Comparison of ENCODE assay signal across 8 mouse cellular contexts in genomic region chr6:146633097-146633496, GRCm38 (mm10). TPM values are rescaled to one million over a fixed set of nuclear protein-coding genes. Genes with fewer than 3 reads are reported as not detected.
DNase-seq lines count a peak whose midpoint lies in the region; ATAC-seq and TF ChIP-seq lines count a peak whose summit lies in the region.

No protein-coding gene starts in this region.

- H3K36me3 ChIP-seq in G1E (replicated peaks), result peaks cover 25% of the 10 kb centered on the region
- no peaks in the 10 kb centered on the region for H3K36me3 ChIP-seq in forebrain, embryonic 11.5 days (ENCODE audit: control insufficient read depth, insufficient read depth, low read length)
- H3K36me3 ChIP-seq in limb, embryonic 12.5 days, result no peaks in the 10 kb centered on the region

- peak overlapping the region; percentile 86; the same call in 1 of the 2 replicates for H3K4me3 ChIP-seq in G1E (ENCODE audit: low read depth, low read length)
- H3K4me3 ChIP-seq in forebrain, embryonic 11.5 days (ENCODE audit: low read depth, low read length), result no peak overlapping the region
- H3K4me3 ChIP-seq in limb, embryonic 12.5 days (replicated peaks), result peak overlapping the region; percentile 69

- ATAC-seq in G1E (ENCODE audit: extremely low read depth, insufficient number of reproducible peaks, low FRiP score, poor library complexity, severe bottlenecking), result no peak
- 0 out of 2 replicates have a peak, but pooled peaks have one; percentile 12 for ATAC-seq in forebrain, embryonic 11.5 days (replicated peaks; ENCODE audit: low FRiP score)
- no peak for ATAC-seq in limb, embryonic 12.5 days (ENCODE audit: insufficient number of reproducible peaks, insufficient read depth, low FRiP score, low TSS enrichment, low read depth)

- H3K4me2 ChIP-seq in forebrain, embryonic 11.5 days (ENCODE audit: low read depth, low read length, severe bottlenecking), result peak overlapping the region; percentile 58; the same call in 1 of the 2 replicates
- peak overlapping the region; percentile 65 for H3K4me2 ChIP-seq in limb, embryonic 12.5 days

- no peak for TF ChIP-seq CTCF in G1E (IDR thresholded peaks at IDR 0.05; ENCODE audit: low read depth, low read length)

- DNase-seq in cerebellum, adult 11-12 months, result peak; percentile 25
- DNase-seq in cerebellum, adult 9-10 months, result no peak
- DNase-seq in G1E (ENCODE audit: low spot score), result no peak
- no peak for DNase-seq in forebrain, embryonic 11.5 days (ENCODE audit: low spot score)
- peak; percentile 19 for DNase-seq in retina, postnatal 1 day
- DNase-seq in left cerebral cortex, adult 11 months (ENCODE audit: low spot score), result no peak
- no peak for DNase-seq in T-cell, adult 2 months (ENCODE audit: low spot score)

- no peak overlapping the region for H3K27ac ChIP-seq in forebrain, embryonic 11.5 days (ENCODE audit: low read depth, low read length)
- H3K27ac ChIP-seq in limb, embryonic 12.5 days, result peak overlapping the region; percentile 90; the same call in 1 of the 2 replicates

- WGBS in forebrain, embryonic 11.5 days, result 33% methylated on average over 8 of the region's 8 CpGs
- 49% methylated on average over 8 of the region's 8 CpGs for WGBS in limb, embryonic 12.5 days

- H3K9me3 ChIP-seq in G1E (replicated peaks), result no peaks in the 10 kb centered on the region
- H3K9me3 ChIP-seq in forebrain, embryonic 11.5 days (ENCODE audit: control insufficient read depth, low read length), result no peaks in the 10 kb centered on the region
- H3K9me3 ChIP-seq in limb, embryonic 12.5 days, result no peaks in the 10 kb centered on the region

- H3K9ac ChIP-seq in forebrain, embryonic 11.5 days (ENCODE audit: low read length), result no peak overlapping the region
- peak overlapping the region; percentile 81; the same call in 1 of the 2 replicates for H3K9ac ChIP-seq in limb, embryonic 12.5 days (replicated peaks)

- no peaks in the 10 kb centered on the region for H3K27me3 ChIP-seq in G1E (ENCODE audit: insufficient read depth, low read length)
- H3K27me3 ChIP-seq in forebrain, embryonic 11.5 days (ENCODE audit: control insufficient read depth, insufficient read depth, low read length), result no peaks in the 10 kb centered on the region
- no peaks in the 10 kb centered on the region for H3K27me3 ChIP-seq in limb, embryonic 12.5 days

- peaks cover 49% of the 10 kb centered on the region for H3K4me1 ChIP-seq in G1E (ENCODE audit: insufficient read depth, low read depth, low read length)
- H3K4me1 ChIP-seq in forebrain, embryonic 11.5 days (replicated peaks; ENCODE audit: control insufficient read depth, insufficient read depth, low read length), result peaks cover 2% of the 10 kb centered on the region; the same call in 1 of the 2 replicates
- H3K4me1 ChIP-seq in limb, embryonic 12.5 days (replicated peaks), result peaks cover 19% of the 10 kb centered on the region

RNA-seq across cellular contexts. Expression of gene Med21, which starts 9.2 kb away (rescaled TPM):
- 65.7 and 70.0 TPM in 2 replicates for total RNA-seq in G1E (2014; fragmentation: Nextera tagmentation)
- total RNA-seq in G1E (2017), result 99.1 and 123 TPM in 2 replicates
- polyA plus RNA-seq in G1E (2012), result 4.7 and 5.7 TPM in 2 replicates
- 120 and 132 TPM in 2 replicates for polyA plus RNA-seq in forebrain, embryonic 11.5 days (2014; fragmentation: Nextera tagmentation; extraction: Ambion mirVana)
- 140 and 145 TPM in 2 replicates for polyA plus RNA-seq in limb, embryonic 12.5 days (2016; fragmentation: Nextera tagmentation; extraction: Ambion mirVana)

RNA-seq across cellular contexts. Expression of gene Tm7sf3, which starts 9.5 kb away (rescaled TPM):
- total RNA-seq in G1E (2014; fragmentation: Nextera tagmentation) (27.8 and 31.4 TPM in 2 replicates), G1E (2017) (25.0 and 26.6 TPM in 2 replicates)
- 17.5 and 24.7 TPM in 2 replicates for polyA plus RNA-seq in G1E (2012)
- polyA plus RNA-seq in forebrain, embryonic 11.5 days (2014; fragmentation: Nextera tagmentation; extraction: Ambion mirVana), result 25.4 and 26.5 TPM in 2 replicates
- polyA plus RNA-seq in limb, embryonic 12.5 days (2016; fragmentation: Nextera tagmentation; extraction: Ambion mirVana), result 34.1 and 34.4 TPM in 2 replicates

RNA-seq across cellular contexts. Expression of gene Ints13, which starts 55.5 kb away (rescaled TPM):
- total RNA-seq in G1E (2014; fragmentation: Nextera tagmentation) (69.5 and 117 TPM in 2 replicates), G1E (2017) (122 and 137 TPM in 2 replicates)
- 16.4 and 24.4 TPM in 2 replicates for polyA plus RNA-seq in G1E (2012)
- 89.0 and 92.0 TPM in 2 replicates for polyA plus RNA-seq in forebrain, embryonic 11.5 days (2014; fragmentation: Nextera tagmentation; extraction: Ambion mirVana)
- polyA plus RNA-seq in limb, embryonic 12.5 days (2016; fragmentation: Nextera tagmentation; extraction: Ambion mirVana), result 92.9 and 101 TPM in 2 replicates

RNA-seq across cellular contexts. Expression of gene Fgfr1op2, which starts 56.1 kb away (rescaled TPM):
- total RNA-seq in G1E (2014; fragmentation: Nextera tagmentation) (175 and 189 TPM in 2 replicates), G1E (2017) (113 and 130 TPM in 2 replicates)
- 70.6 and 75.0 TPM in 2 replicates for polyA plus RNA-seq in G1E (2012)
- polyA plus RNA-seq in forebrain, embryonic 11.5 days (2014; fragmentation: Nextera tagmentation; extraction: Ambion mirVana), result 83.8 and 85.6 TPM in 2 replicates
- 89.2 and 95.8 TPM in 2 replicates for polyA plus RNA-seq in limb, embryonic 12.5 days (2016; fragmentation: Nextera tagmentation; extraction: Ambion mirVana)

Comparison
In these comparisons a context has a peak if more than half of its experiments do, and no peak if none do; other contexts are left out.
1. DNase-seq: peak in cerebellum, adult 11-12 months (single experiment) and retina, postnatal 1 day (single experiment); none in cerebellum, adult 9-10 months (single experiment), G1E (single experiment), forebrain, embryonic 11.5 days (single experiment), left cerebral cortex, adult 11 months (single experiment) and T-cell, adult 2 months (single experiment).
2. RNA of gene Med21, which starts 9.2 kb away (polyA plus RNA-seq): 140 to 145 TPM in limb, embryonic 12.5 days and 120 to 132 TPM in forebrain, embryonic 11.5 days; 4.7 to 5.7 TPM in G1E; every median in the first group is over 10 times any median in the second.